Mouse (Mus musculus) forelimb bud, embryonic 11.5 days (tissue): ENCODE data around the gene Nle1.

Experiments
- DNase-seq: peaks from one replicate; pipeline ENCODE4 v3.0.0-alpha.2; 2012; ENCODE audit warnings: low read depth, low spot score

Nle1 gene

DNA sequence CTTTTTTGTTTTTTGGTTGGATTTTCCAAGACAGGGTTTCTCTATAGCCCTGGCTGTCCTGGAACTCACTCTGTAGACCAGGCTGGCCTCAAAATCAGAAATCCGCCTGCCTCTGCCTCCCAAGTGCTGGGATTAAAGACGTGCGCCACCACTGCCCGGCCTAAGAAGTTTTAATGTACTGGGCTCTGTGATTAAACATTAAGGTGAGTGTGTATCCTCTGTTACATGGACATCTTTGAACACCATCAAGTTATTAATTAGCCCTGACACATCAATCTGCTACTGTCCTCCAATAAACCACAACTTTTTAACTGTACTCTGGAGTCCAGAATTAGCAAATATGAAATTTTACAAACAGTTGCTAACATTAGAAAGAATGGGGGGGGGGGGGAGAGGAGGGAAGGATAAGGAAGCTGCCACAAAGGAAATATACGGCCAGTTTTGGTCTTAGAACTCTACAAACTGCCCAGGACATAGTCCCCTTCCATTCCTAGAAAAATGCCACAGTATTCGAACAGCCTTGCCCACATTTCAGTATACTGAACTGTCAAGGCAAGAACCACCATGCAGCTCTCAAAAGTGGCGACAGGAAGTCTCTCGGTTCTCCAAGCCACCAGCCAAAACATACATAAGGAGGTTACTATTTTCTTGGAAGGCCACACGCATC is 38.6 kb downstream of the Nle1 start:
- no peak for DNase-seq

DNA sequence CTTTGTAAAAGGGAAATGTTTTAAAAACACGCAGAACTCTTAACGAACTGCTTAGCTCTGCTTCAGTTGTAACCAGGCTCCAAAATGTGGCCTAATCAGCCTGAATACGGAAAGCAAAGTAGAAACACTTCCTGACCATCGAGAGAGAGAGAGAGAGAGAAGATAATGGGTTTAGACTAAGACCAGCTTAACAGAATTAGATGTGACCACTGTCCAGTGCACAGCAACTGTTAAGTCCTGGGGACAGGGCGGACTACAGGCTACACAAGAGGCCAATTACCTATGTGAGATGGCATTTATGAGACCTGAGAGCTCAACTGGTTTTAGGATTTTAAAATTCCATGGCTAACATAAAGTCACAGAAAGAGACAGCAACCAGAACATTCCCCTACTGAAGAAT is 40.3 kb downstream of the Nle1 start:
- DNase-seq, result no peak

DNA sequence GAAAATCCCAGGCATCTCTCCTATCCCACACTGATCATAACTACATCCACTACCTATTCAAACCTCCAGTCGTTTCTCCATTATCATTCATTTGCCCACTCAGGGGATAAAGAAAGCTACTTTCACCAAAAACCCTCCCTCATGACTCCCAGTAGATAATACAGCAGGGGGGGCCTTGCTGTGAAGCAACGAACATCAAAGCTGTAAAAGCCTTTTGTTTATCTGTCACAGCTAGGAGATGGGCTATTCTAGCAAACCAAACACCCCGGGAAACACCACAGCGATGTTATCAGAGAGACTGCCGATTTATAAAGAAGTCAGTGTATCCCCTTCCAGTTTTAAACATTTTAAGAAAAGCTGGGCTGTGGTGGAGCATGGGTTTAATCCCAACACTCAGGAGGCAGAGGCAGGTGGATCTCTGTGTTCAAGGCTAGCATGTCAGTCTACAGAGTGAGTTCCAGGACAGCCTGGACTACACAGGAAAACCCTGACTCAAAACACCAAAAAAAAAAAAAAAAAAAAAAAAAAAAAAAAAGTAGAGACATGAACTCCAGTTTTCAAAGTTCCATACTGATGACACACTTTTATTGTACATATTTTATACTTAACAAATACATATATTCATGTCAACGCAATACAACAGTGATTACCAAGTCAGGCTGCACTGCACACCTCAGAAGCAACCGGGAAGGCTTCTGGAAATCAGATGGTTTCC is 41.2 kb downstream of the Nle1 start:
- DNase-seq, result no peak

DNA sequence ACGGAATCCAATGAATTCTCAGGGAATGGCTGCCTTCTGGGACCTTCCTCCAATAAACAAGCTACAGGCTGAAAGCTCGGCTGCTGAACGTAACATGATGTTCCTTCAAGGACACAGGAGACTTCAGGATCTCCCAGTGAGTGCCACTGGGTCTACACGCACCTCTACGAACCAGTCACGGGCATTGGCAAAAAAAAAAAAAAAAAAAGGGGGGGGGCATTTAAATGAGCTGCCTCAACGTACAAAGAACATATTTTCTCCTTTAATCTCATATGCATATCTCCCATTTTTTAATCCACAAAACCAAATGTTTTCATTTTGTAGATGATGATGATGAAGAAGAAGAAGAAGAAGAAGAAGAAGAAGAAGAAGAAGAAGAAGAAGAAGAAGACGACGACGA is 42.3 kb downstream of the Nle1 start:
- DNase-seq, result no peak

DNA sequence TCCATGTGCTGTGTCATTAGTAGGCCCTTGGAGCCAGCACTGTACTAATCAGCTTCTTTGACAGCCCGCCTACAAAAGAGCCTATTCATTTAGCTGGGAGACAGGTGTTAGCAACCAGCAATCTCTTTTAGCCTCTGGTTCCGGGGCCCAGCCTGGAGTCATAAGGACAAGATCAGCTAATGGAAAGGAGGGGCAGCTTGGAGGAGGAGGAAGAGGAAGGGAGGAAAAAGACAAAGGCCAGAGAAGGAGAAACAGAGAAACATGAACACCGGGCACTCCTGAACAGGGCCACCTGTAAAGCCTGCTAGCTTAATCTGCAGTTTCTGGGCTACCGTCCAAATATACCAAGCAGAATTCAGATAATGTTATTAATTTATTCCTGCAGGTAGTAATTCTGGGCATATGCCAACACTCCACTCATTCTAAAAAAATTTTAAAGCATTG is 44.7 kb downstream of the Nle1 start:
- DNase-seq, result no peak

DNA sequence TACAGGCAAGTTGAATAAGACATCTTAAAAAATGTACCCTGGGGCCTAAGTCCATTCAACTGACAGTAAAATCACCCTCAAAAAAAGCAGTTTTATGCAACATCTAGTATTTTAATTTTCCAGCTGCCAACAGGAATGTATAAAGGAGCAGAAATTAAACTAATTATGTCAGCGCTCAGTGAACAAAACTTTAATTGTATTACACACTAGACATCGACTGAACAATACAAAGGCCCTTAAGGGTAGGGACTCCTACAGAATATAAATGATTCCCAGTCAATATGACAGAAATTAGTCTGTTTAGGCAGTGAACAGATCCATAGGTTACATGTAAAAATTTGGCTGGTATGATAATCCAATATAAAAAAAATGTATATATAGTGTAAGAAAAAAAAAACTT is 45.2 kb downstream of the Nle1 start:
- DNase-seq, result no peak

DNA sequence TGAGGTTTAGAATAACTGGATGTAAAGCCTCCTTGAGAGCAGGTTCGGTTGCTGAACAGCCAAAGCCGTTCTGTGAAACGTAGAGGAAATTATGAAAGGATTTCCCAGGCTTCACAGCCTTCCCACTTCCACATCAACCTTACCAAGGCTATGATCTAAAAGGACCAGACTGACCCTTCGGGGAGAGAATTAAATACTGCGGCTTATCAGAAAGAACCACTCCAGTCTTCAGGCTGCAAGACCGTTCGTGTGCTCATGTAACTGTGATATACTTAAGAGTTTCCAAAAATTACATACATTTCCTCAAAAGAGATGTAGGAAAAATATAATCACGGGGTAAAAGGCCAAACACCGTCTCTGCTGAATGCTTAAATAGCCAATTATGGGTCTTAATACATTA is 45.6 kb downstream of the Nle1 start:
- DNase-seq, result no peak

DNA sequence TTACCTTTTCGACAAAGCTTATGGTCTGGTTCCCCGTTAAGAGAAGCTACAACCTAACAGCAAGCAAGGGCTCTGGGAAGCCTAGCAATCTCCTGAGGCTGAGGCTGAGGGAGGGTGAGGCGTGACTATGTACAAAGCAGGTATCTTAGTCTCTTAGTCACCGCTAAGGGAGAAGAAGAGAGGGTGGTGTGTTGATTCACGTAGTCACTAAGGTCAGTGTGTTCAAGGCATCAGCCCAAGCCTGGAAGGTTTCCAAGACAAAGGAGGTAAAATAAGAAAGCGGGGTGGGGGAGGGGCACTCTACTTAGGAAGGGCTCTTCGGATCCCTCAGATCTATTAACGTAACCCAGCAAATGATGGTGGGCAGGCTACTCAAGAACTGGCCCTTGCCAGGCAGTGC is 46.7 kb downstream of the Nle1 start:
- no peak for DNase-seq

DNA sequence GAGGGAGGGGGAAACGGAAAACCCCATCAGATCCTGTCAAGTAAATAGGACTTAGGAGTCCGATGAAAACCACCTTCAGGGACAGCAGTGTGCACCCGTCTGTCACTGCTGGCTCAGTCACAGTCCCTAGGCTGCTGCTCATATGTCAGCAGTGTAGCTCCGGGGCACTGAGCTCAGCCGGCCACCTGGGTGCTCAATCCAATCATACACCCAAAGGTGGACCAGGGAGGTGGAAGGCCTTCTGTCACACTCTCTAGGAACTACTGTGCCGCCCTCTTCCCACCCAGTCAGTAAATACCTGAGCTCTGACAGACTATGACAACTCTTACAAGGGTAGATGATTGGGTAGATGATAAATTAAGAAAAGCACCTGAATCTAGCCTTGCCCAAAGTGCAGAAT is 47.5 kb downstream of the Nle1 start:
- no peak for DNase-seq

DNA sequence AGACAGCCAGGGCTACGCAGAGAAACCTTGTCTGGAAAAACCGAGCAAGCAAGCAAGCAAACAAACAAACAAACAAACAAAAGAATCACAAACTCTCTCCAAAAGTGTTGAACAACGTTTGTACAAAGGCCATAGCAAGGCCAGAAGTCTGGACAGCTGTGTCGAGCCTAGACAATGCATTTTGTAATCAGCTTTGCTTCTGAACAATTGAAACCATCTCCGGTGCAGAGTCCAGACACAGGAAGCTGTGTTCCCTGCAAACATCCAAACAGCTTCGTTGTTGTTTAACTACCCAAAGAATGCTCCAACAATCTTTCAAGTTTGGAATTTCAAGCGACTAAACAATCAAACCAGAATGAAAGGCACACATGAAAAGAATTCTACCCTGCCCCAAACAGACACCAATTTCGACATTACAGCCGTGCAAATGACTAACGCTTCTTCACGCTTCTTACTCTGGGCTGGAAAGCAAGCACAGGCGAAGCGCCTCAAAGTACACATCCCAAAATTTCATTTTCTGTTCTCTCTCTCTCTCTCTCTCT is 50.8 kb downstream of the Nle1 start:
- DNase-seq, result no peak

DNA sequence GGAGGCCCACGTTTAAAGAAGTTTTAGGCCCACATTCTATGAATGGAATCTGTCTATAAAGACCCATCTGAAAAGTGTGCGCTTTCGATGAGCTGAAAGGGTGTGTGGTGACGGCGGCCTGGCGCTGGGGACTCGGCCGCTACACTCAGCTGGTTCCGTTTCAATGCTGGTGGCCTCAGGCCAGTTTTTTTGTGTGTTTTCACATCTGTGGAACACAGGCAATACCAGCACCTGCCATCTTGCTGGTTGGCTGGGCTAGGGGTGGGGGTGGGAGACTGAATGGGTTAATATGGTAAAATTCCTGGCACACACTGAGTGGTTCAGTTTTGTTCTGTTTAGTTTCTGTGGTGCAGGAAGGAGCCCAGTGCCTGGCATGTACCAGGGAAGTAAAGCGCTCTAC is 52.2 kb downstream of the Nle1 start:
- DNase-seq, result no peak

DNA sequence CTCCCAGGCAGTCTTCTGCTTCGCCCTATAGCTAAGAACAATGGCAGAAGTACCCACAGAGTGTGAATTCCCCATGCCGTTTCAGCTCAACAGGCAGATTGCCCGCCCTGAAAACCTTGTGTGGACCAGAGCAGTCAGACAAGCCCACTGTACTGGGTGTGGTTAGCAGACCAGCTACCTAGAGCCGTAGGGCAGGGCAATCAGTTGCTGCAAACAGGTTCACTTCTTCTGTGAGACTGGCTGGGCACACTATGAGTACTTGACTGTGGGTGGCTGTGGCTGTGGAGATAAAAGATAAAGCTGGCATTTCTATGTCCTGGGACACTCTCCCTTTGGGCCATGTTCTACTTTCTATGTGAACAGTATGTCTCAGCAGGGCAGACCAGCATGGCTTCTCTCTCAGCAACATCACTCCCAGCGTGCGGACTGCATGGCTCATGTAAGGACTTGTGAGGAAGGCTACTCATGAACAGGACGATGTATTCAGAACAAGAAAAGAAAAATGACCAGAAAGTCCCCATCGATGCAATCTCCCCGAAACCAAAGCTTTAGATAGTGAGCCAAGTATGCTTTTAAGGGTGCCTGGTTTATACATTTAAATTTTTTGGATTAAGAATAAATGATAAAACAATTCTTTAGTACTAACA is 52.8 kb downstream of the Nle1 start:
- no peak for DNase-seq

DNA sequence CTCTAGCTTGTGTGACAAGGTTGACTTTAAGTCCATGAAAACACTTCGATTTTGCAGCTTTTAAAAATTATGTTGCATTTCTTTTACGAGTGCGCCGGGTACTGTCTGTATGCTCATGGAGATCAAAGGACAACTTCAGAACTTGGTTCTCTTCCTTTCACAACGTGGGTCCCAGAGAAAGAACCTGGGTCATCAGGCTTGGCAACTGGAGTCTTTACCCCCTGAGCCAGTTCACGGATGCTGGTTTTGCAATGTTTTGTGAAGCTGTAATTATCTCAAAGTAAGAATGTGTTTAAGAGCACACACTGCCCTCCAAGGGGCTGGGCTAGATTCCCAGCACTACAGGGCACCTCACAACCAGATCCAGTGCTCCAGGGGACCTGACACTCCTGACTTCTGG is 54.1 kb downstream of the Nle1 start:
- DNase-seq, result no peak

DNA sequence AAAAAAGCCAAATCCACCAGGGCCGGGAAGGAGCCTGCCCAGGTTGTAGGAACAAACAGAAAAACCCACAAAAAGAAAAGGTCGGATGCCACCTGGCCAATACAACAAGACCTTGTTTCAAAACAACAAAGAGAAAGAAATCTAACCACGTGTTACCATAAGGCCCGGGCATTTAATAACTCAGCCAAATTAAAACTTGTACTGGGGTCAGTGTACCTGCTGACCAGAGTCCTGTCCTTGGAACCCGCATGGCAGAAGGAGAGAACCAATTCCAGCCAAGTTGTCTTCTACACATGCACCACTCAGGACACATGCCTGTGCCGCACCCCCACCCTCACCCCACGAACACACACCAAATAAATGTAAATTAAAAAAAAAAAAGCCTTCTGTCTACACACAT is 55.3 kb downstream of the Nle1 start:
- DNase-seq, result no peak

DNA sequence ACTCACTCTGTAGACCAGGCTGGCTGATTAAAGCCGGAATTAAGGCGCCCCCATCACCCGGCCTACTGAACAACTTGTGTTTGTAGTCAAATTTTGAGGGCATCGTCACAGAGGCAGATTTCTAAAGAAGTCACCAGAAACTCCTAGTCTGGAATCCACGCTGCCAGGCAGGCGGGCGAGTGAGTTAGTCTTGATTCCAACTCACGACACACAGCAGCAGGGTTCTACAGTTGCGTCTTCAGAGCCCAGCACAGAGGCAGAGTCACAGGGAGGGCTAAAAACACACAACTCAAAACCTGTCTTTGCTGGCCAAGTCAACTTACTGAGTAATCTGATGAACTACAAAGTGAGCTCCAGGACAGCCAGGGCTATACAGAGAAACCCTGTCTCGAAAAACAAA is 55.7 kb downstream of the Nle1 start:
- DNase-seq, result no peak

DNA sequence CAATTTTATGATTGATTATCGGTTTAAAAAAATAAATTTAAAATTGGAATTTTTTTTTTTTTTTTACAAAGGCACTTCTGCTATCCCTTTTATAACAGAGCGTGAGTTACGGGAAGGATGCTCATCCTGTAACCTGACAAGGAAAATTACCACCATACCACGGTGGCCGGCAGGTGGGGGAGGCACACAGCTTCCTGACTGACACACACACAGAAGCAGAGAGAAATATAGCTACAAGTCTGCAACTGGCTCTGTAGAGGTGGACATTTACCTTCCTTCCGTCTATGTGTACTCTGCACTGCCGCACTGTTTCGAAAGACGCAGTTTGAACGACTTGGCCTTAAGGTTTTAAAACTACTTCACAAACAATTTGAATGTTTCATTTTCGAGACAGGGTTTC is 56.1 kb downstream of the Nle1 start:
- DNase-seq, result no peak
